Mouse (Mus musculus): ENCODE data around the gene Acyp2.
A peak's percentile ranks its signal among the peaks of the same experiment; 100 is the strongest.
"Not testable (repeated sequence)": the region's sequence is repeated elsewhere in the genome, so short reads cannot be mapped to it uniquely, and the experiment has no call there.

Acyp2 gene

GRCm38 (mm10) chr11:30649001-30649637, at the start of gene Acyp2:
Acyp2 (minus strand) TSS chr11:30649587.
- peak; percentile 85 for DNase-seq

DNA sequence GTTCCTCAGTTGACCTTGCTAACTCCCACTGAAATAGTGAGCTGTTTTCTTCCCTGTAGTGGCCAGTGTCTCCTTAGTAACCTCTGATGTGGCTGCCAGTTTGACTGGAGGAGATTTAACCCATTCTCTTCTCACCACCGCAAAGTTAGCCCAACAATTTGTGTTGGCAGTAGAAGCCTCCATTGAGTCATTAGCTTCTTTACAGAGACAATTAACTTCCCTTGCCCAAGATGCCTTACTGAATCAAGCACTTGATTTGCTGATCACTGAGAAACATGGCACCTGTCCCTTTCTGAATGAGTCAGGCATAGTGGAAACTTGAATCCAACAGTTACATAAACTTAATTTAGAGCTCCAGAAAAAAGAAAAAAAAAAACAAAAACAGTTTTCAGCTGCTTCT, 40.0 kb upstream of the Acyp2 start:
- no peak for DNase-seq

GRCm38 (mm10) chr11:30676086-30676485, 26.7 kb upstream of the Acyp2 start:
- peak; percentile 40 for DNase-seq

- no peak for DNase-seq
These were observed 23.3 kb upstream of the Acyp2 start for GRCm38 (mm10) chr11:30672719-30673118.

DNA sequence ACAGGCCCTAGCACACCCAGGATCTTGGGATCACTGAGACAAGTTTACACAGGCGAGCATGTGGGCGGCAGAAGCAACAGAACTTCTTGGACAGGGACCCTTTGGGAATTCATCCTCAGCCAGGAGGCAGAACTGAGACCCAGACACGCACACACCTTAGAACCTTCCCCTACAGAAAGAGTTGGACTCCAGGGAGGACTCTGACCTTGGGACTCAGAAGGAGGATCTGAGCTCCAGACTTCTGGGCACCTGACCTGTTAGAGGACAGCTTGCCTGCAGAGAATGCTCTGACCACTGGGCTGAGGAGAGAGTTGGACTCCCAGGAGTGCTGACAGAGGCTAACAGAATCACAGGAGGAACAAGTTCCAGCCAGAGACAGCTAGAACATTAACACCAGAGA, 13.6 kb upstream of the Acyp2 start:
- DNase-seq: no peak

GRCm38 (mm10) chr11:30662591-30662990, 13.2 kb upstream of the Acyp2 start:
- DNase-seq: no peak

GRCm38 (mm10) chr11:30657069-30657468, 7.7 kb upstream of the Acyp2 start:
- peak; percentile 79 for DNase-seq

DNA sequence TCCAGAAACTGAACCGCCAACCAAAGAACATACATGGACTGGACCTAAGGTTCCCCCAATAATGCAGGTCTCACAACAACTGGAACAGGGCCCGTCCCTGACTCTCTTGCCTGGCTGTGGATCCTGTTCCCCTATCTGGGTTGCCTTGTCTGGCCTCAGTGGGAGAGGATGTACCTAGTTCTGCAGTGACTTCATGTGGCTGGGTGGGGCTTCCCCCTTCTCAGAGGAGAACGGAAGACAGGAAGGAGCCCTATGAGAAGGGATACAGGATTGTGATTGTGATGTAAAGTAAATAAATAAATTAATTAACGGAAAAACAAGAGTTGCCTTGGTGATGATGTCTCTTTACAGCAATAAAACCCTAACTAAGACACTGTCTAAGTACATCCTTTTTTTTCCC, 6.7 kb upstream of the Acyp2 start:
- no peak for DNase-seq

GRCm38 (mm10) chr11:30650416-30650815, 1.0 kb upstream of the Acyp2 start:
- no peak for DNase-seq

DNA sequence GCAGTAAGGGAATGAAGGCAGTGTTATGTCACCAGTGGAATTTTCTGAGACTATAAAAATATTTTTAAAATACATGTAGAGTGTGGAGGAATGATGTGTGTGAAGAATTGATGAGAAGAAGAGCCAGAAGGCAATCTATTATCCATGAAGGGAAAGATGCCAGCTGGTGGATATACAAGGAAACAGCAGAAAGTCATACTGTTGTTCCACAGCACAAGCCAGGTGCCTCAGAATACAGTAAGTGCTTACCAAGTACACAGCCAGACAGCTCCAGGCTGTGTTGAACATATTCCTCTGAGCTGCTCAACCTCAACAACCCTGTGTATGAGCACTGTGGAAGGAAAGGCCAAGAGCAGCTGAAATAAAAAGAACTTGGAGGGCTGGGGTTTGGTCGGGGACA, 13.7 kb downstream of the Acyp2 start:
- DNase-seq: no peak

- no peak for DNase-seq
These were observed 18.9 kb downstream of the Acyp2 start for GRCm38 (mm10) chr11:30630514-30630913.

GRCm38 (mm10) chr11:30623218-30623617, 26.2 kb downstream of the Acyp2 start:
- no peak for DNase-seq

- not testable (repeated sequence) for DNase-seq
These were observed 27.7 kb downstream of the Acyp2 start for GRCm38 (mm10) chr11:30621386-30622363.

DNA sequence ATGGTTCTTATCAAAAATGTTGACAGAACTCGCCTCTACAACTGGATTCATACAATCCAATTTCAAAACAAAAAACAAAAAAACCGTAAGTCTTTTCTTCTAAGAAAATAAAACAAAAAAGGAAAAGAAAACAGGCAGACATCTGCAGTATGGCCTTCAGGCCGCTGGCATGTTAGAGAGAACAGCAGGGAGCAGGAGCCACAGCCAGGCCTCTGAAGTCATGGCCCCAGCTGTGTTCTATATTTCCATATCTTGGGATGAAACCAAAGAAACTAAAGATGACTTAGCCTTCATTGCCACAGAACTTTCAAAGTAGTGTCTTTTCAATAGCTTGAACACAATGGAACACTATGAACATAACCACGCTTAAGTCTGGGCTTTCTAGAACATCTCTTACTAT, 31.2 kb downstream of the Acyp2 start:
- no peak for DNase-seq

DNA sequence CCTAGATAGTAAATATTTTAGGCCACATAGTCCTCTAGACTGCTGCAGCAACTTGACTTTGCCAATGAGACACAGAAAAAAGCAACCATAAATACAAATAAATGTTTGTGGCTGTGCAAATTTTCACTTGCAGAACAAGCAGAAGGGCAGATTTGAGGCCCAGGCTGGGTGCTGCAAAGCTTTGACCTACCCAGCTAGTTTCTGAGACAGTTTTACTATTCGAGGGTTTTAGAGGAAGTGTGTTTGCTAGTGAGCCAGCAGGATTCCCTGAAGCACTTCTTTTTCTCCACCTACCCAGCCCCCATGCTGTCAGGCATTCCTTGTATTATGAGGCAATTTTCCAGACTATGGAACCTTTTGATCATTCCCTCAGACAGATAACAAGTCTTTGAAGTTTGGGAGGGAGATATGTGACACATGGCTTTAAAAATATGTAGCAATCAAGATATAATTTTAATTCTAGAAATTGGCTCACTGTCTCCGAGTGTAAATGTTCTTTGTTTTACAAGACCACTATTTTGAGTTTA, 31.8 kb downstream of the Acyp2 start:
- DNase-seq: no peak

DNA sequence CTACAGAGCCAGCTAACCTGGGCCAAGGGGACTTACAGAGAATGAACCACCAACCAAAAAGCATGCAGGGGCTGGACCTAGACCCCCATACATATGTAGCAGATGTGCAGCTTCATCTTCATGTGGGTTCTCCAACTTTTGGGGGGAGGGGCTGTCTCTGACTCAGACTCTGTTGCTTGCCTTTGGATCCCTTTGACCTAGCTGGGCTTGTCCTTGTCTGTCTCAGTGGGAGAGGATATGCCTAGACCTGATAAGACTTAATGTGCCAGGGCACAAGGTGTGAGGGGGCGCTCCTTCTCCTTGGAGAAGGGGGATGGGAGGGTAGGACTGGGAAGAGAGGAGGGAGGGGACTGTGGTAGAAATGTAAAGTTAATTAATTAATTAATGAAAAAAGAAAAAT, 33.4 kb downstream of the Acyp2 start:
- DNase-seq: no peak

DNA sequence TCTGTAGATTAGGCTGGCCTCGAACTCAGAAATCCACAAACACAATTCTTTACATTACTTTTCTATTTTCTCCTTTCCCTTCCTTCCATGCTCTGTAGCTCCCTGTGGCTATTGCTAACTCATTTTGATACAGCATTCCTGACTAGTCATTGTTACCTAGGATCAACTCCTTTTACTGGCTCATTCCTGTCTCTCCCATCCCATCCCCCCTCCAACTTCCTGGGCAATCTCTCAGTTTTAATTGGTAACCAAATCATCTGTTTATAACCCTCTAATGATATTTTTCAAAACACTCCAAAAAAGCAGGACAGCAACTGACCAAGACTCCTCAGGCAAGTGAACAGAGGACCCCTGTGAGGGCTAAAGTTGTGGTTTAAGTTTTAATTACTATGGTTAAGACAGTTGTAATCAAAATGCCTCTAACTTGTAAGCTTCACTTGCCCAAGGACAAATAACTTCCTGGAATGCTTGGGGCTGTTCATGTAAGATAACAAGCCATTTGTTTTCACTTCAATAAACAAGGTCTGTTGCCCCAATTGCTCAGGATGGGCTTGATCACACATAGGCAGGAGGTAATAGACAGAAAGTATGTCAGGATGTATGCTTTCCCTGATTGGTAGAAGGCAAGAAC, 35.4 kb downstream of the Acyp2 start:
- no peak for DNase-seq

DNA sequence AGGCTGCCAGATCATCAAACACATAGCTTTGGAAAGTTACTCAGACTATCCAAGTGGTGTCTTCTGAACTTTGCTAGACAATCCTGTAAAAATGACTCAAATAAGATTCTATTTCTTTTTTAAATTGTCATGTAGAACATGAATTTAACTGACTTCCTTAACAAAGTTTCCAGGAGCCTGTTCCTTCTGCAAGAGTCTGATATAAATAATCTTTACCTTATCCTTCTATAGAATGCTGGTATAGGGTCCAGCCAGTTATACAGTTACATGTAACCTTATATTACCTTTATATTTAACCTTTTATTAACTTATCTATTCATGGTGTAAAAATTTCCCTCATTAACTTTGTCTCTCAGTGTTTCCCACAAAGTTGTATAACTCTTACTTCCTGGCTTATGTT, 36.7 kb downstream of the Acyp2 start:
- DNase-seq: no peak

DNA sequence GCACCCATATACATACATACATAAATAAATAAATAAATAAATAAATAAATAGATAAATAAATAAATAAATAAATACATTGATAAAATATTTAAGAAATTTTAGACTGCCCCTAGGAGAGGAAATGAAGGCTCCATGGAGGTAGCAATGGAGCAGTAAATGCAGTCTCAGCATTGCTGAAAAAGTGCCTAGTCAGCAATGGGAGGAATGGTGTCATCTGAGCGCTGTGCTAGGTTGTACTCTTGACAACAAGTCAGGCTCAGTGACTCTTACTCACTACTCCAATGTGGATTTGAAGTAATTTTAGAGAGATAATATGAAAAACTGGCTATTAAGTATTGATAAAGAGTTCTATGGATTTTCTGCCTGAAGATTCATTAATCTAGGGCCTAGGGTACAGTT, 40.1 kb downstream of the Acyp2 start:
- DNase-seq: no peak

DNA sequence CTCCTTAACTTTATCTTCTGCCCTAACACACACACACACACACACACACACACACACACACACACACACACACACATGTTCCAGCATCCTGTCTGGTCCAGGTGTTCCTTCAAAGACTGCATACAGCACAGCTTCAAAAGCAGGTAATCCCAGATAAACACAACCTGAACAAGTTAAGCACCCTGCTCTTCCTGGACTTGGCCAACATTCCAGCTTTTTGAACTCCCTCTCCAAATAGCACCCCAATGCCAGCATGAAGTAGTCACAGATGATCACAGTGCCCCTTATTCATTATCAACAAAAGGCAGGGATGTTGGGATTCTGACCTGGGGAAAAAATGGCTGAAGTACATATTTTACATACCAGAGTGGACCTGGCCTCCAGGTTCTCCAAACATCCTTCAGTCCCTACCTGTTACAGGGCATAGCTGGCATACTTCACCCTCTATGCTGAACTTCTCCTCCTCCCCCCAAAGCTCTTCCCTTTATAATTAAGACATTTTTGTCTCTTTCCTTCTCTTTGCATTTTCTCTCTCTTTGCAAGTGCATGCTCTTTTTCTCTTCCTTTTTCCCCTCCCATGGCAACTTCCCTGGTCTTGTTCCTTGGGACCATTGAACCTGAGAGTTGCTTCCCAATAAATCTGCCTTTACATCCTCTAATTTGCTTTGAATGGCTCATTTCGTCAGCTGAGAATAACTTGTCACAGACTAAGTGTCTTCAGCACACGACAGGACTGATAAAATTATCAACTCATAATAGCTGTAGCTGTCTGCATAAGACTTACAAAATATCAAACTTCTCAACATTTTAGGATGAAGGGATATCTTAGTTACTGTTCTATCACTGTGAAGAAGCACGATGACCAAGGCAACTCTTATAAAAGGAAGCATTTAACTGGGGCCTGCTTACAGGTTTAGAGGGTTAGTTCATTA, 41.5 kb downstream of the Acyp2 start:
- no peak for DNase-seq

DNA sequence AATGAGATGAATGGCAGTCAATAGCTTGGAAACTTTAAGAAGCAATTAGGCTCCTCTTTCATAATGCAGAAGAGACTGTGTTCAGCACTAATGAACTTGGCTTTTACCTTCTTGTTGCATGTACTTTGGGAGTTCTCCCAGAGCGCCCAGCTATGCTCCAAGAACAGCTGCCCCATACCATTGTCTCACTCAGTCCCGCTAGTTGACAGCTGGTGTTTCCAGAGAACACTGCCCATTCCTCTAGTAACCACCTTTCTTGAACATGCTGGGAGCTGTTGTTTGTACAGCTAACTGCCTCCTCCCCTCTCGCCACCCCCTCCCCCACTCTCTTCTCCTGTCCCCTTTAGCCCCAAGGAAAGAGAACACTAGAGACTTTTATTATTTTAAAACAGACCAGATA, 52.1 kb downstream of the Acyp2 start:
- DNase-seq: no peak

GRCm38 (mm10) chr11:30580008-30580407, 69.4 kb downstream of the Acyp2 start:
- DNase-seq: no peak
